ENCODE assay signal across 16 mouse cellular contexts in genomic region chr2:136676918-136677445, GRCm38 (mm10). TPM values are rescaled to one million over a fixed set of nuclear protein-coding genes. Genes with fewer than 3 reads are reported as not detected.
"Had no signal": no experiment of that assay in that cellular context is flagged by ENCODE, and none has a peak within 500 bp of the region (broad histone marks: within the 10 kb centered on the region; RNA-seq: fewer than 3 reads in every experiment).

No protein-coding gene starts in this region.

- H3K4me3 ChIP-seq: limb, embryonic 10.5 days; liver, embryonic 15.5 days; megakaryocyte, embryonic 14.5 days; midbrain, embryonic 15.5 days; neural tube, embryonic 13.5 days; stomach, embryonic 15.5 days had no signal

- H3K27me3 ChIP-seq: midbrain, embryonic 15.5 days; stomach, embryonic 15.5 days had no signal

- DNase-seq: kidney, adult 8-10 months; kidney, postnatal 25 days; lung, postnatal 10 days; right cerebral cortex, postnatal 4 days; spleen, adult 18-20 months; thymus, postnatal 4 days had no signal

- ATAC-seq: intestine, postnatal 0 days; midbrain, embryonic 15.5 days had no signal

- H3K9ac ChIP-seq: liver, embryonic 15.5 days; midbrain, embryonic 15.5 days; neural tube, embryonic 13.5 days; stomach, embryonic 15.5 days had no signal

- H3K27ac ChIP-seq: limb, embryonic 10.5 days; liver, embryonic 15.5 days; macrophage; midbrain, embryonic 15.5 days; stomach, embryonic 15.5 days had no signal

- H3K4me2 ChIP-seq: liver, embryonic 11.5 days; liver, embryonic 15.5 days; midbrain, embryonic 11.5 days; midbrain, embryonic 15.5 days; neural tube, embryonic 13.5 days; stomach, embryonic 15.5 days had no signal

- H3K9me3 ChIP-seq: limb, embryonic 10.5 days; liver, embryonic 15.5 days; megakaryocyte, embryonic 14.5 days; midbrain, embryonic 15.5 days; neural tube, embryonic 13.5 days; stomach, embryonic 15.5 days had no signal

- H3K36me3 ChIP-seq: limb, embryonic 10.5 days; liver, embryonic 15.5 days; midbrain, embryonic 15.5 days; neural tube, embryonic 13.5 days; stomach, embryonic 15.5 days had no signal

RNA-seq across cellular contexts. Expression of gene Snap25, which starts 36.3 kb away (rescaled TPM):
- polyA plus RNA-seq: macrophage had no signal
